Mouse (Mus musculus): ENCODE data around the gene Prph.

- TF ChIP-seq CTCF (IDR thresholded peaks at IDR 0.05; ENCODE audit: low read depth, low read length) (no peak), POLR2A (IDR thresholded peaks at IDR 0.05; ENCODE audit: insufficient read depth, low read length) (no peak), EP300 (IDR thresholded peaks at IDR 0.05; ENCODE audit: insufficient read depth, low read depth, low read length) (no peak)
These were observed 33.7 kb upstream of the Prph start for GRCm38 (mm10) chr15:99021255-99021654.
